Mouse (Mus musculus): ENCODE results near the gene Pmfbp1.

GRCm38 (mm10) chr8:109499009-109499717 is 5.3 kb downstream of the Pmfbp1 start:
- TF ChIP-seq CTCF (IDR thresholded peaks at IDR 0.05; ENCODE audit: extremely low read depth, insufficient read depth, insufficient read length, insufficient replicate concordance), result no peak
- no peak for TF ChIP-seq POLR2A (IDR thresholded peaks at IDR 0.05; ENCODE audit: low read depth, low read length)
